Mouse (Mus musculus): ENCODE measurements around the gene Prdm11. TPM values are rescaled to one million over a fixed set of nuclear protein-coding genes. Genes with fewer than 3 reads are reported as not detected.

Prdm11 gene
- polyA plus RNA-seq, 1 experiment = 4.3 TPM

- TF ChIP-seq POLR2A (IDR thresholded peaks at IDR 0.05; ENCODE audit: control insufficient read depth, low read depth, low read length) (no peak), CTCF (IDR thresholded peaks at IDR 0.05; ENCODE audit: control insufficient read depth, insufficient read depth, insufficient replicate concordance, low read depth, low read length) (no peak)
- Histone ChIP-seq H3K4me3 (ENCODE audit: control insufficient read depth, low read depth, low read length) (no peak overlapping the region), H3K27me3 (ENCODE audit: control insufficient read depth, insufficient read depth, low read length) (no peaks in the 10 kb centered on the region), H3K27ac (ENCODE audit: control insufficient read depth, insufficient read depth, low read depth, low read length) (no peak overlapping the region), H3K36me3 (ENCODE audit: control insufficient read depth, insufficient read depth, low read length) (no peaks in the 10 kb centered on the region), H3K4me1 (ENCODE audit: control insufficient read depth, insufficient read depth, low read length) (no peaks in the 10 kb centered on the region)
Observed at GRCm38 (mm10) chr2:92948699-92949300, 97.2 kb downstream of the Prdm11 start.

GRCm38 (mm10) chr2:92947981-92948698 is 97.8 kb downstream of the Prdm11 start:
- Histone ChIP-seq H3K4me3 (ENCODE audit: control insufficient read depth, low read depth, low read length) (no peak overlapping the region), H3K36me3 (ENCODE audit: control insufficient read depth, insufficient read depth, low read length) (no peaks in the 10 kb centered on the region), H3K4me1 (ENCODE audit: control insufficient read depth, insufficient read depth, low read length) (no peaks in the 10 kb centered on the region), H3K27ac (ENCODE audit: control insufficient read depth, insufficient read depth, low read depth, low read length) (no peak overlapping the region), H3K27me3 (ENCODE audit: control insufficient read depth, insufficient read depth, low read length) (no peaks in the 10 kb centered on the region)
- TF ChIP-seq CTCF (IDR thresholded peaks at IDR 0.05; ENCODE audit: control insufficient read depth, insufficient read depth, insufficient replicate concordance, low read depth, low read length) (no peak), POLR2A (IDR thresholded peaks at IDR 0.05; ENCODE audit: control insufficient read depth, low read depth, low read length) (no peak)

GRCm38 (mm10) chr2:92945824-92946598 is 100.0 kb downstream of the Prdm11 start:
- no peak overlapping the region for H3K27ac ChIP-seq (ENCODE audit: control insufficient read depth, insufficient read depth, low read depth, low read length)
- no peak for TF ChIP-seq POLR2A (IDR thresholded peaks at IDR 0.05; ENCODE audit: control insufficient read depth, low read depth, low read length)
- TF ChIP-seq CTCF (IDR thresholded peaks at IDR 0.05; ENCODE audit: control insufficient read depth, insufficient read depth, insufficient replicate concordance, low read depth, low read length) = no peak
- no peaks in the 10 kb centered on the region for H3K27me3 ChIP-seq (ENCODE audit: control insufficient read depth, insufficient read depth, low read length)
- no peaks in the 10 kb centered on the region for H3K36me3 ChIP-seq (ENCODE audit: control insufficient read depth, insufficient read depth, low read length)
- H3K4me1 ChIP-seq (ENCODE audit: control insufficient read depth, insufficient read depth, low read length) = no peaks in the 10 kb centered on the region
- H3K4me3 ChIP-seq (ENCODE audit: control insufficient read depth, low read depth, low read length) = no peak overlapping the region

DNA sequence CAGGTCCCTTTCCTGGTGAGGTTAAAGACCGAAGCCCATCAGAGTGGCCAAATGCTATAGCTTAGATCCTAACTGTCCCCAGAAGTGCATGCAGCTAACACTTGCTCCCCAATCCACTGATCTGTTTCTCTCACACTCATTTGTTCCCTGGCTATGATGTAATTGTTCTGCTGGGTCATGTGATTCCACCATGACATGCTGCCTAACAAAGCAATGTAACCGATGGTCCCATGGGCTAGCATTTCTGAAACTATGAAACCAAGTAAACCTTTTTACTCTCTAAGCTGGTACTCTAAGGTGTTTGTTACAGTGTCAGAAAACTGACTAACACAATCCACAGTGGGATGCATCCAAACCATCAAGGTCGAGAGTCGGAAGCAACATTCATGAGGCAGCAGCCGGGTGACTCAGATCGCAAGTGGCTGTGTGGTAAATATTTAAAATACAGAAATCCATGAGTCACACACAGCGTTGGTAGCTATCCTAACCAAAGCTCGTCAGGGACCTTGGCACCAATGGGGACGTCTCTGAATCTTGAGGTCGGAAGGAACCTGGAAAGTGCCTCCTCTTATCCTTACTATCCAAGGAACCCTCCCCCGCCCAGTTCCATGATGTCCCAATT is 100.7 kb downstream of the Prdm11 start:
- no peak overlapping the region for H3K4me3 ChIP-seq (ENCODE audit: control insufficient read depth, low read depth, low read length)
- no peak overlapping the region for H3K27ac ChIP-seq (ENCODE audit: control insufficient read depth, insufficient read depth, low read depth, low read length)
- no peaks in the 10 kb centered on the region for H3K36me3 ChIP-seq (ENCODE audit: control insufficient read depth, insufficient read depth, low read length)
- no peak for TF ChIP-seq POLR2A (IDR thresholded peaks at IDR 0.05; ENCODE audit: control insufficient read depth, low read depth, low read length)
- no peaks in the 10 kb centered on the region for H3K27me3 ChIP-seq (ENCODE audit: control insufficient read depth, insufficient read depth, low read length)
- H3K4me1 ChIP-seq (ENCODE audit: control insufficient read depth, insufficient read depth, low read length) = no peaks in the 10 kb centered on the region

DNA sequence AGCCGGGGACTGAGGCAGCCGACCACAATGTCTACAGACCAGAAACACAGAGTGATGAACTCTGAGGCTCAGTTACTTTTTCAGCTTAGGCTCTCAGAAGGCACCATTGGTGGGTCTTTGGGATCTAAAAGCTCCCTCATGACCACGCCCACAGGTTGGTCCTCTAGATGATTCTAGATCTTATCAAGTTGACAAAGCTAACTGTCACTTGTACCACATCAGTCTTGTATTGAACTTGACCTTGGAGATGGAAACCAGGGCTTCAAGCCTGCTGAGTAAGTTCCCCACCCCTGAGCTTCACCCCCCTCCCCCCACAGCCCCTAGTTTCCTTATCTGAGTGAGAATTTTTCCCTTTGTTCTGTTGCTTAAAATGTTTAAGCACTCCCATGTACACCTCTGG is 101.6 kb downstream of the Prdm11 start:
- no peak for TF ChIP-seq POLR2A (IDR thresholded peaks at IDR 0.05; ENCODE audit: control insufficient read depth, low read depth, low read length)
- no peak for TF ChIP-seq CTCF (IDR thresholded peaks at IDR 0.05; ENCODE audit: control insufficient read depth, insufficient read depth, insufficient replicate concordance, low read depth, low read length)
- Histone ChIP-seq H3K4me1 (ENCODE audit: control insufficient read depth, insufficient read depth, low read length) (no peaks in the 10 kb centered on the region), H3K27me3 (ENCODE audit: control insufficient read depth, insufficient read depth, low read length) (no peaks in the 10 kb centered on the region), H3K4me3 (ENCODE audit: control insufficient read depth, low read depth, low read length) (no peak overlapping the region), H3K27ac (ENCODE audit: control insufficient read depth, insufficient read depth, low read depth, low read length) (no peak overlapping the region), H3K36me3 (ENCODE audit: control insufficient read depth, insufficient read depth, low read length) (no peaks in the 10 kb centered on the region)

DNA sequence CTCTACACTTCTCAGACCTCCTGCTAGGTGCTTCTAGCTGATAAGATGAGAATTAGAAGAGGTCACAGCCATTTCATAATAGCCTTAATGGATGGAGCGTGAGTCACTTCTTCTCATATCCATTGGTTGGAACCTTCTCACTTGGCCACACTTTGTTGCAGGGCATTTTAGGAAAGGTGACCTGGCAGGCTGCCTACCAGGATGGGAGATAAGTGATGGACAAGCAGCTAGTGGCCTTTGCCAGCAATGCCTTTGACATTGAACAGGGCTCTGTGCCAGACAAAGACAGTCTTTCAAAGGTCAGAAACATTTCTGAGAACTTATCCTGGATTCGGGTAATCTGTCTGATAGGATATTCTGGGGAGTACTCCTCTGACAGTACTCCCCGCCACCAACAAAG is 102.6 kb downstream of the Prdm11 start:
- TF ChIP-seq CTCF (IDR thresholded peaks at IDR 0.05; ENCODE audit: control insufficient read depth, insufficient read depth, insufficient replicate concordance, low read depth, low read length) (no peak), POLR2A (IDR thresholded peaks at IDR 0.05; ENCODE audit: control insufficient read depth, low read depth, low read length) (no peak)
- Histone ChIP-seq H3K36me3 (ENCODE audit: control insufficient read depth, insufficient read depth, low read length) (no peaks in the 10 kb centered on the region), H3K27me3 (ENCODE audit: control insufficient read depth, insufficient read depth, low read length) (no peaks in the 10 kb centered on the region), H3K4me1 (ENCODE audit: control insufficient read depth, insufficient read depth, low read length) (no peaks in the 10 kb centered on the region), H3K4me3 (ENCODE audit: control insufficient read depth, low read depth, low read length) (no peak overlapping the region), H3K27ac (ENCODE audit: control insufficient read depth, insufficient read depth, low read depth, low read length) (no peak overlapping the region)

- H3K27ac ChIP-seq (ENCODE audit: control insufficient read depth, insufficient read depth, low read depth, low read length) = no peak overlapping the region
- no peaks in the 10 kb centered on the region for H3K27me3 ChIP-seq (ENCODE audit: control insufficient read depth, insufficient read depth, low read length)
- H3K4me3 ChIP-seq (ENCODE audit: control insufficient read depth, low read depth, low read length) = no peak overlapping the region
- TF ChIP-seq CTCF (IDR thresholded peaks at IDR 0.05; ENCODE audit: control insufficient read depth, insufficient read depth, insufficient replicate concordance, low read depth, low read length) (no peak), POLR2A (IDR thresholded peaks at IDR 0.05; ENCODE audit: control insufficient read depth, low read depth, low read length) (no peak)
- H3K36me3 ChIP-seq (ENCODE audit: control insufficient read depth, insufficient read depth, low read length) = no peaks in the 10 kb centered on the region
- H3K4me1 ChIP-seq (ENCODE audit: control insufficient read depth, insufficient read depth, low read length) = no peaks in the 10 kb centered on the region
Observed at GRCm38 (mm10) chr2:92941463-92941862, 104.5 kb downstream of the Prdm11 start.

Data from testis, adult 2 months (tissue).